Mouse (Mus musculus): ENCODE results near the gene Snx25.

DNA sequence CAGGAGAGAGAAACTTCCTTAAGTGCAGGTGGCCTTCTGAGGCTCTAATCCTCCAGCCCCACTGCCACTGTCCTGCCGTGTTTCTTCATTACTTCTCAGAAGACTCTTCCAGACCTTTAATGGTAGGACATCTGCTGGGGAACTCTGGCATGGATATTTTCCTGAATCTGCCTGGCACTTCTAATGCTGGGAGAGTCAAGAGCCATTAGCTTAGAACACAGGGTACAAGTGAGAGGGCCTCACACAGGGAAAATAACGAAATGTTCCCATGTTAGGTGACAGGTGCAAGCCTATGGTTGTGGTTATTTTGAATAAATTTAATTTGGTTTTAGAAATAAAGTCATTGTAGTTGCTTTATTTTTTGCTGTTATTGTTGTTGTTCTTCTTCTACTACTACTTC, 70.9 kb downstream of the Snx25 start:
- no peak for TF ChIP-seq SMC3 (IDR thresholded peaks at IDR 0.05; ENCODE audit: low read depth, low read length)
- no peak for TF ChIP-seq MAX (IDR thresholded peaks at IDR 0.05; ENCODE audit: low read length)
- TF ChIP-seq EP300 (IDR thresholded peaks at IDR 0.05; ENCODE audit: low read depth in 1 of 2, low read length in 2 of 2) = no peak
- TF ChIP-seq ZMIZ1 (IDR thresholded peaks at IDR 0.05; ENCODE audit: low read depth, low read length) = no peak
- TF ChIP-seq RAD21 (IDR thresholded peaks at IDR 0.05; ENCODE audit: low read depth, low read length) = no peak
- no peak for TF ChIP-seq CHD2 (IDR thresholded peaks at IDR 0.05; ENCODE audit: low read length)
- no peak for TF ChIP-seq CTCF (IDR thresholded peaks at IDR 0.05 in 2 of 3, conservative IDR thresholded peaks at IDR 0.05 in 1 of 3; ENCODE audit: control insufficient read depth in 1 of 3, insufficient read depth in 1 of 3, low read depth in 2 of 3, low read length in 3 of 3, poor library complexity in 1 of 3, severe bottlenecking in 1 of 3)
- TF ChIP-seq POLR2A (IDR thresholded peaks at IDR 0.05; ENCODE audit: control insufficient read depth in 1 of 2, insufficient read depth in 1 of 2, low read depth in 1 of 2, low read length in 2 of 2, poor library complexity in 1 of 2) = no peak
- no peak for TF ChIP-seq NELFE (IDR thresholded peaks at IDR 0.05; ENCODE audit: low read depth, low read length)
- TF ChIP-seq ELF1 (IDR thresholded peaks at IDR 0.05; ENCODE audit: low read depth, low read length) = no peak
- no peak for TF ChIP-seq MAFK (IDR thresholded peaks at IDR 0.05; ENCODE audit: borderline replicate concordance, low read depth, low read length)
- no peak for TF ChIP-seq ETS1 (IDR thresholded peaks at IDR 0.05; ENCODE audit: low read depth, low read length)
- no peak for TF ChIP-seq NRF1 (IDR thresholded peaks at IDR 0.05; ENCODE audit: insufficient read depth, low read depth, low read length, poor library complexity, severe bottlenecking)
- TF ChIP-seq E2F4 (IDR thresholded peaks at IDR 0.05; ENCODE audit: borderline replicate concordance, low read depth, low read length) = no peak

All from MEL (cell line).